Mouse (Mus musculus) right cerebral cortex, postnatal 25 days (tissue): ENCODE data around the gene H2-T22.

Experiments
- DNase-seq: peaks from one replicate; pipeline ENCODE4 v3.0.0; 2022

H2-T22 gene

GRCm38 (mm10) chr17:35997713-35998510, 44.6 kb downstream of the H2-T22 start:
- DNase-seq, result no peak

- peak; percentile 87 for DNase-seq
Measured at GRCm38 (mm10) chr17:35996949-35997348, 45.6 kb downstream of the H2-T22 start.

GRCm38 (mm10) chr17:35994879-35995240, 47.7 kb downstream of the H2-T22 start:
- no peak for DNase-seq

DNA sequence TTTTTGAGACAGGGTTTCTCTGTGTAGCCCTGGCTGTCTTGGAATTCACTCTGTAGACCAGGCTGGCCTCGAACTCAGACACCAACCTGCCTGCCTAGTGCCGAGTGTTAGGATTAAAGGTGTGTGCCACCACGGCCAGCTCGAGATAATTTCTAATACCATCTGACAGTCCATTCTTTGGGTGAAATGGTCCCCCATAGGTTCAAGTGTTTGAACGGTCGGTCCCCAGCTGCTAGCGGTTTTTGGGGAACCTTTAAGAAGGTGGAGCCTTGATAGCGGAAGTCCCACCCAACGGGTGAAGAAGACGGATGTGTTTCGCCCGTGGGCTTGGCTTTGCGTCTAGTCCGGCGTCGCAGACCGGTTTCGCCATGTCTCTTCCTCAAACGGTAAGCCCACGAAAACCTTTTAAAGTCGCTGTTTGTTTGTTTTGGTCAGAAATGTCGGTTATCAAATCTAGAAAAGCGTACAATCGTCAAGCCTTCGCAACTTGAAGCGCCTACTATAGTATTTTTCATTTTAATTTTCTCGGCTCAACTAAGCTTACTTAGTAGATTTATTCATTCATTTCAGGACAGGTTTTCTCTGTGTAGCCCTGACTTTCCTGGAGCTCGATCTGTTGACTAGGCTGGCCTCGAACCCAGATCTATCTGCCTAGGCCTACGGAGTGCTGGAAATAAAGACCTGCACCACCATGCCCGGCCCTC, 48.2 kb downstream of the H2-T22 start:
- peak; percentile 79 for DNase-seq

GRCm38 (mm10) chr17:35993675-35994074, 48.9 kb downstream of the H2-T22 start:
- DNase-seq, result peak; percentile 76

DNA sequence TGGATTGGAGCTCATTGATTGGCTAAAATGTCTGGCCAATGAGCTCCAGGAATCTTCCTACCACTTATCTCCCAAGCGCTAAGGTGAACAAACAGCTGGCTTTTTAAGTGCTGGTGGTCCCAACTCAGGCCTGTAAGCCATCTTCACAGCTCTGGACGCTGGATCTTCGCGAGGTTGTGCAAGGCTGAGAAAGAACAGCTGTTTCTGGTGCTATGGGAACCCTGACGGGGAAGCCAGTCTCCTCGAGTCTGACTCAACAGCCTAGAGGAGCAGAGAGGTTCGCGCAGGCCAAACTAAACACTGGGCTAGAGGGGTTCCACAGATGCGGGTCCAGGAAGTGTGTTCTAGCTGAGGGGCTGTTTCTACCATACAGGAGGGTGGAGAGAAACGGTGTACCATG, 50.8 kb downstream of the H2-T22 start:
- no peak for DNase-seq
